Mouse (Mus musculus) bone marrow macrophage, adult 2 months (primary cell): ENCODE measurements at regions not wholly inside any gene's neighbourhood (a gene's known extent, or its start where the extent isn't known, plus 50 kb on each side); places are given as distances from the start of the nearest gene placed in this dataset.
"Not testable (repeated sequence)": the region's sequence is repeated elsewhere in the genome, so short reads cannot be mapped to it uniquely, and the experiment has no call there.

Experiments used
- H3K27ac ChIP-seq: 2 replicates; pipeline ENCODE4 v1.5.1; 2012; ENCODE audit warnings: low read depth, low read length; ENCODE audit not compliant: insufficient read depth
- H3K4me1 ChIP-seq: 2 replicates; pipeline ENCODE4 v1.6.1; 2012; ENCODE audit warnings: low read length; ENCODE audit not compliant: control insufficient read depth, insufficient read depth
- H3K4me3 ChIP-seq: 2 replicates; pipeline ENCODE4 v1.5.1; 2012; ENCODE audit warnings: mild to moderate bottlenecking, low read length, moderate library complexity; ENCODE audit not compliant: insufficient read depth
- CTCF ChIP-seq: IDR thresholded peaks from 2 replicates; pipeline ENCODE4 v1.5.1; 2012; ENCODE audit warnings: low read depth, mild to moderate bottlenecking, low read length, moderate library complexity
- POLR2A ChIP-seq: IDR thresholded peaks from 2 replicates; pipeline ENCODE4 v1.6.1; 2012; ENCODE audit warnings: mild to moderate bottlenecking, low read depth, low read length, borderline replicate concordance

DNA sequence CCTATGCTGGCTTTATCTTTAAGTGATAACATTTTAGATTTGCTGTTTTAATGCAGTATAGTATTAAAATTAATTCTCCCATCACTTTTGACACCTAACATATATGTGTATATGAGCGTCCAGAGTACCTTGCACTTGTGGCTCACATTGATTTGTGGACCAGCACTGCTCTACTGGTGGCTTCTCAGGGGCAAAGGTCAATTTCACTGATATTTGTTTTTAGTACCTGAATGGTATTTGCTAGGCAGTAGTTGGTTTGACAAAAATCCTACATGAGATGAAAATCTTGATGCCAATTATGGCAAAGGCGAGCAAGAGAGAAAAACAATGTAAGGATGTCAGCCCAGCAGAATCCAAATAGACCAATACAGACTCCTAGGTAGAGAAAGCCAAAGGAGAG is 177.3 kb upstream of the Pum3 start:
- Histone ChIP-seq H3K27ac (no peak overlapping the region), H3K4me3 (no peak overlapping the region), H3K4me1 (no peaks in the 10 kb centered on the region)
- no peak for TF ChIP-seq POLR2A

DNA sequence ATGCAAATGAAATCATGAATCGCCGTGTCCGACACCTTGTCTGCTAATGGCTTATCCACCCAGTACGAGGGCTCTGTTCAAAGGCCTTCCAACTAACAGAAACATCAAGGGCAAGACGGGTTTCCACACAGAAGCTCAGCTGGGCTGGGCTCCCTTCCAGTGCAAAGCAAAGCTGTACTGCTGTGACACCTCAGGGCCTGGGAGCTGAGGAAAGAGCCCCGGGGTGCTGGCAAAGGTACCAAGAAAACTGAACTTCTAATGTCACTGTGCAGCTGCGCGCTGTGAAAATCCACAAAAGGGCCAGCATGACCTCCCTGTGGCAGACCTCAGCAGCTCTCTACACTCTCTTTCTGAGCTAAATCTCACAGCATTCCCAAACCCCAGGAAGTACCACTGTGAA is 173.7 kb upstream of the Pum3 start:
- H3K27ac ChIP-seq: no peak overlapping the region
- no peaks in the 10 kb centered on the region for H3K4me1 ChIP-seq
- no peak for TF ChIP-seq CTCF
- no peak for TF ChIP-seq POLR2A
- no peak overlapping the region for H3K4me3 ChIP-seq

DNA sequence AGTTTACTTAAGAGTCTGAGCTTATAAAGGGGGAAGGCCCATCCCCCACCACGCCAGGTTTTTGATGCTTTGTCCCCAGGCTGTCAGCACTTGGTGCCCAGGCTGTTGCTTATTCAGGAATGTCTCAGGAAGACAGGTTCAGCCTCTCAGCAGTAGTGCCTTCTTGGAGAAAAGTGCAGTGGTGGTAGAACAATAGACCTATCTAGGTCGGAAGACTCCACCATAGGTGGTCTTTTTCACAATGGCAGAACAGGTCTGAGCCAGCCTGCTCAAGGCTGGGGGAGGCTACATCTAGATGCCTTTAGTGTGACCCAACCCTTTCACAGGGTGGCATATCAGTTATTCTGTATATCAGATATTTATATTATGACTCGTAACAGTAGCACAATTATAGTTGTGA is 171.9 kb upstream of the Pum3 start:
- Histone ChIP-seq H3K4me3 (no peak overlapping the region), H3K27ac (no peak overlapping the region), H3K4me1 (no peaks in the 10 kb centered on the region)
- TF ChIP-seq POLR2A (no peak), CTCF (no peak)

DNA sequence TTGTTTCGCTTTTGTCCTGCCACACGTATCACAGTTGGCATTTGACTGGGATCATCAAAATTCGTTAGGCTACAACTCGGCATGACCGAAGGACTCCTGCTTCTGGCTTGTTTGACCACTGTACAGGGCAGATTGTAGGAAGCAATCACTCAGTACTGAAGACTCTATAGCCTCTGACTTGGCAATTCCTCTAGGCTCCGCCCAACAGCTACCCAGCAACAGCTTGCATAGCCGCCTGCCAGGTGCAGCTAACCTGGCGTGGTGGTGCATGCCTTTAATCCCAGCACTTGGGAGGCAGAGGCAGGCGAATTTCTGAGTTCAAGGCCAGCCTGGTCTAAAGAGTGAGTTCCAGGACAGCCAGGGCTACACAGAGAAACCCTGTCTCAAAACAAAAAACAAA is 170.8 kb upstream of the Pum3 start:
- not testable (repeated sequence) for H3K27ac ChIP-seq, H3K4me1 ChIP-seq, H3K4me3 ChIP-seq

DNA sequence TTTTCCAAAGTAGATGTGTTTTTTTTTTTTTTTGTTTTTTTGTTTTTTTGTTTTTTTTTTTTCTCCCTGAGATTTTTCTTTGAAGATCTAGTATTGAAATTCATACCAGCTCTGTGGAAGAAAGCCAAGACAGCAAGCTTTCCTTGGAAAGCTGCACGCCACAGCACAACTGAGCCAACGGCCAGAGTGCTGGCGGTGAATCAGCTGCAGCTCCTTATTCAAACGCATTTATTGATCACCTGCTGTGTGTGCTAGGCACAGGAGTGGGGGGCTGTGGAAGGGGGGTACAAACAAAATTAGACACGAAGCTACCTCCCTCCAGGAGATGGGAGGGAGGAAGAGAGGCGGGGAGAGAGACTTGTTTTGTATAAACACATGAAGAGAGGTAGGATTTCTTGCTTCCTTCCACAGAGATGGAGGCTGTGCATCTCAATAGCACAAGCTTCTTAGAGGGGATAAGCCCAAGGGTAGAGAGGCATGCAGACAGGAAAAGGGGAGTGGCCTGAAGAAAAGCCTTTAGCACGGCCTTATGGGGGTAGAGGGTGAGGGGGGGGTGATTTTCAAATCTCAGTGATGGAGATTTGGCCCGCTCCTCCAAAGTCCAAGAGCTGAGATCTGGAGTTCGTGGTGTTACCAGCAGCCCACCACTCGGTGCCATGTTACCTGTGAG is 170.1 kb upstream of the Pum3 start:
- H3K4me3 ChIP-seq: no peak overlapping the region
- H3K27ac ChIP-seq: no peak overlapping the region
- no peaks in the 10 kb centered on the region for H3K4me1 ChIP-seq
- TF ChIP-seq POLR2A (no peak), CTCF (no peak)

DNA sequence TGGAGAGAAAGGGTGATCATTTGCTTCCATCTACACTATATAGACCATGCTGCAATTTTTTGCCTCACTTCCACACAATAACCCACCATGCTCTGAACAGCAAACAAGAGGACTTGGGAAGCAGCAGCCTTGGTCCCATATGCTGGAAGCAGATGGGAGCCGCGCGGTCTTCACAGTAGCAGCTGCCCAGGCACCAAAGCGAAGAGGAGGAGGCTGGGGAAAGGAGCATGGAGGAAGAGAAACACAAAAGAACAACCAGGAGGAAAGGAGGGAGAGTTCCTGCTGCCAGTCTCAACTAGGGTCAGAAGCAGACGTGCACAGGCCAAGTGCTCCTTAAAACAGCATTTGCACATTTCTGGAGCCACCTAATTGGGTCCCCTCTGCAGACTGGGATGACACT is 168.7 kb upstream of the Pum3 start:
- Histone ChIP-seq H3K27ac (no peak overlapping the region), H3K4me3 (no peak overlapping the region), H3K4me1 (no peaks in the 10 kb centered on the region)
- TF ChIP-seq CTCF (no peak), POLR2A (no peak)

DNA sequence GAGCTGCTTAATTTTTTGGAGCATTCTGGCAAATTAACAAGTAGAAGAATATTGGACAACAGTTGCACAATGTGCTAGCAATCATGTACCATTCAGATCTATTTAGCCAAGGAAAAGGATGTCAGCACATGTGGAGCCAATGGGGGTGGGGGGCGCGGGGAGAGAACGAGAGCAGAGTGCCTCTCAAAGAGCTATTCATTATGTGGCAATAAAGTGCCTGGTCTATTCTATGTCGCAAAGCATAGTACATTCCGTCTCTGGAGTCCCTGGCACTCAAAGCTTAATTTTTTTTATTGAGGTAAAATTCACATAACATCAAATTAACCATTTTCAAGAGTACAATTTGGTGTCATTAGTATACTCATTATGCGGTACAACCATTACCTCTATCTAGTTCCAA is 155.9 kb upstream of the Pum3 start:
- TF ChIP-seq POLR2A (no peak), CTCF (no peak)
- Histone ChIP-seq H3K4me3 (no peak overlapping the region), H3K4me1 (no peaks in the 10 kb centered on the region), H3K27ac (no peak overlapping the region)

DNA sequence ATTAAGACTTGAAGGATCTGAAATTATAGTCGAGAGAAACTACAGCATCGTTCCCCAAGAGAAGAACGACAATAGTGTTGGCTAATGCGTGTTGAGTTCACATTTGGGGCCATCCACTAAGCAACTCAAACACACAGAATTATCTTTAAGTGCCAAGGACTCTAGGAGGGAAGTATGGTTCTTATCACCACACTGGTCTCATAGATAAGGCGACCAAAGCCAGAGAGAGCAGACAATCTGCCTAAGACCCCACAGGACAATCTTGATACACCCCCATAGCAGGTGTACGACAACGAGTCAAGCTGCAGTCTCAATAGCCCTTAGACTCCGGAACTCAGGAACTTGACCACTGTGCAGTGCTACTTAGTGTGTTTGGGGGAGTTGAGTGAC is 152.5 kb upstream of the Pum3 start:
- no peak overlapping the region for H3K27ac ChIP-seq
- H3K4me3 ChIP-seq: no peak overlapping the region
- H3K4me1 ChIP-seq: no peaks in the 10 kb centered on the region
- no peak for TF ChIP-seq POLR2A
- TF ChIP-seq CTCF: no peak

DNA sequence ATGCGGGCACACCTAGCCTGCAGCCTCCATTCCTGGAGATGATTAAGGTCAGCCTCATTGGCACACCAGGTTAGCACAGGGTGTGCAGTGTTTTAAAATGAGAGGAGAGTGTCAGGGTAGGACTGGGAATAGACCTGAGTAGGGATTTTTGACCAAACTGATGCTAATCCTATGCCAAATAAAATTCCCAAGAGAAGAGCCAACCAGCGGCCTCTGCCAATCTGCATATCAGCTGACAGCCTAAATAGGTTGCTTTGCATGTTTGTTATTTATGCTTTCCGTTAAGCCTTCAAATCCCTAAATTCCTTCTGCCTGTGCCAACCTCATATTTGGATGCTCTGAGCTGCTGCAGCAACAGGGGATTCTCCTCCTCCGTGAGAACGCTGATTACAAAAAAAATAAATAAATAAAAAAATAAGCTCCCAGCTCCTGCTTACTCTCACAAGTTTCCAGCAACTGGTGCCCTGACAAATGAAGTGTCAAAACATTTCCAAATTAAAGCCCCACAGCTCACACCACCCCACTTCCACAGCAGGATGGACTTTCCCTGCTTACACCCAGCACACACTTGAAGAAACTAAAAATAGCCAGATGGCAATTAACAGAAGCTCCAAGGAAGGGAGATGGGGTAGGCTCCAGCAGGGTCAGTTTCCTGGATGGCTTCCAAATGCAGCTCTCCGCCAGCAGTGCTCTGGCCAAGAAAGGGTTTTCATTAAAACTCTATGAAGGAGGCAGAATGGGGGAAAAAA is 151.9 kb upstream of the Pum3 start:
- TF ChIP-seq POLR2A (no peak), CTCF (no peak)
- Histone ChIP-seq H3K27ac (no peak overlapping the region), H3K4me3 (no peak overlapping the region), H3K4me1 (no peaks in the 10 kb centered on the region)

DNA sequence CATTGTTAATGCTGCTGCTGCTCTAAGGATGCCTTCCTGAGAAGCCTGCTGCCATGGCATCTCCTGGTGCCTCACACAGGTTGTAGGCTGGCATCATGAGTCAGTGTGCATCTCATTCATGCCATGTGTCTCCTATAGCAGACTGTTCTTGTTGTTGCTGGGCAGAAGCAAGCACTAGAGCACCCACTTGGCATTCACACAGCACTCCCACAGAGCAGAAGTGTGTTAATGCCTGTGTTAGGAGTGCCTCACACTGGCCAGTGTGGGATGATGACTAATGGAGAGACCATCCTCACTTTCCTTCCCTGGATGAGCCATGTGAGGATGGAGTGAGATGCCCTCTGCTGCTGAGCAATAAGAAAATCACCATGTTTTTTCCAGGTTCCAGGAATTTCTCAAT is 146.9 kb upstream of the Pum3 start:
- Histone ChIP-seq H3K27ac (no peak overlapping the region), H3K4me3 (no peak overlapping the region), H3K4me1 (no peaks in the 10 kb centered on the region)
- TF ChIP-seq CTCF: no peak
- TF ChIP-seq POLR2A: no peak

DNA sequence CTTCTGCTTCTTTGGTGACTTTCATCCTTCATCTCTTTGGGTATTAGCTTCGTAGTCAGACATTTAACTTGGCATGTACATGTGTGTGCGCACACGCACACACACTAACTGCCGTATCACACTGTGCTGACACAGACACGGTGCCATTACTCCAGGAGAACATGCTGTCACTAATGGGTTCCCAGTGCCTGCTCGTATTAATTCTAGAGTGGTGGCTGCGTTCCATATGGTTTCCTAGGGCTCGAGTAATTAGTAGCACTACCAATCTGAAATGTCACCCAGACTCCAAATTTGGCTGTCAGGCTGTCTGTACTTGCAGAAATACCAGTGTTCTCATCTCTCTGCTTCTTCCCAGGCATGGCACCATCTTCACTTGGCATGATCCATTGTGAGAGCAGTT is 137.3 kb upstream of the Pum3 start:
- TF ChIP-seq CTCF (no peak), POLR2A (no peak)
- H3K27ac ChIP-seq: no peak overlapping the region

More for the DNA sequence above, 137.3 kb upstream of the Pum3 start:
- no peak overlapping the region for H3K4me3 ChIP-seq
- no peaks in the 10 kb centered on the region for H3K4me1 ChIP-seq
